Mouse (Mus musculus): Measurements from ENCODE around the gene Sae1.

Gene Sae1

GRCm38 (mm10) chr7:16387160-16388041, at the start of gene Sae1:
TSS of gene Sae1 (minus strand) at chr7:16387806.
- peak; percentile 95 to 96 for DNase-seq (ENCODE audit: low spot score in 2 of 2)

GRCm38 (mm10) chr7:16435088-16435487, 47.5 kb upstream of the Sae1 start:
- no peak for DNase-seq (ENCODE audit: low spot score in 2 of 2)

GRCm38 (mm10) chr7:16433352-16433971, 45.9 kb upstream of the Sae1 start:
- DNase-seq (ENCODE audit: low spot score in 2 of 2) = no peak

- DNase-seq (ENCODE audit: low spot score in 2 of 2) = peak in 1 of 2 experiments; percentile 64
Measured at GRCm38 (mm10) chr7:16426129-16426729, 38.6 kb upstream of the Sae1 start.

GRCm38 (mm10) chr7:16425721-16426120, 38.1 kb upstream of the Sae1 start:
- no peak for DNase-seq (ENCODE audit: low spot score in 2 of 2)

- no peak for DNase-seq (ENCODE audit: low spot score in 2 of 2)
Measured at GRCm38 (mm10) chr7:16423731-16424130, 36.1 kb upstream of the Sae1 start.

GRCm38 (mm10) chr7:16422222-16422856, 34.7 kb upstream of the Sae1 start:
- DNase-seq (ENCODE audit: low spot score in 2 of 2) = no peak

- no peak for DNase-seq (ENCODE audit: low spot score in 2 of 2)
Measured at GRCm38 (mm10) chr7:16420493-16421118, 33.0 kb upstream of the Sae1 start.

GRCm38 (mm10) chr7:16418713-16419112, 31.1 kb upstream of the Sae1 start:
- DNase-seq (ENCODE audit: low spot score in 2 of 2) = no peak

GRCm38 (mm10) chr7:16417141-16417771, 29.6 kb upstream of the Sae1 start:
- DNase-seq (ENCODE audit: low spot score in 2 of 2) = no peak

- no peak for DNase-seq (ENCODE audit: low spot score in 2 of 2)
Measured at GRCm38 (mm10) chr7:16415426-16415825, 27.8 kb upstream of the Sae1 start.

- no peak for DNase-seq (ENCODE audit: low spot score in 2 of 2)
Measured at GRCm38 (mm10) chr7:16412930-16413329, 25.3 kb upstream of the Sae1 start.

- no peak for DNase-seq (ENCODE audit: low spot score in 2 of 2)
Measured at GRCm38 (mm10) chr7:16412220-16412896, 24.8 kb upstream of the Sae1 start.

- DNase-seq (ENCODE audit: low spot score in 2 of 2) = no peak
Measured at GRCm38 (mm10) chr7:16411100-16411499, 23.5 kb upstream of the Sae1 start.

- DNase-seq (ENCODE audit: low spot score in 2 of 2) = no peak
Measured at GRCm38 (mm10) chr7:16406978-16407377, 19.4 kb upstream of the Sae1 start.

GRCm38 (mm10) chr7:16405516-16406351, 18.1 kb upstream of the Sae1 start:
- DNase-seq (ENCODE audit: low spot score in 2 of 2) = peak in 1 of 2 experiments; percentile 50

- DNase-seq (ENCODE audit: low spot score in 2 of 2) = no peak
Measured at GRCm38 (mm10) chr7:16405073-16405455, 17.5 kb upstream of the Sae1 start.

- no peak for DNase-seq (ENCODE audit: low spot score in 2 of 2)
Measured at GRCm38 (mm10) chr7:16404315-16405072, 16.9 kb upstream of the Sae1 start.

All from left cerebral cortex, adult 9 months (tissue).